Mouse (Mus musculus) myocyte (in vitro differentiated cells): Measurements from ENCODE around the gene Gpcpd1. TPM values are rescaled to one million over a fixed set of nuclear protein-coding genes. Genes with fewer than 3 reads are reported as not detected.

Source experiments
- H3K27me3 ChIP-seq: one replicate; pipeline ENCODE4 v1.6.1; 2011; ENCODE audit not compliant: control insufficient read depth, insufficient read depth, insufficient read length
- H3K36me3 ChIP-seq: one replicate; pipeline ENCODE4 v1.6.1; 2011; ENCODE audit not compliant: control insufficient read depth, insufficient read depth
- H3K4me2 ChIP-seq: one replicate; pipeline ENCODE4 v1.6.1; 2011; ENCODE audit warnings: low read depth, control low read depth
- H3K4me3 ChIP-seq: one replicate; pipeline ENCODE4 v1.5.1; 2011; ENCODE audit warnings: mild to moderate bottlenecking, control low read depth, moderate library complexity
- H3K79me2 ChIP-seq: one replicate; pipeline ENCODE4 v1.6.1; 2011; ENCODE audit not compliant: control insufficient read depth, insufficient read depth
- H3ac ChIP-seq: one replicate; pipeline ENCODE4 v1.6.1; 2011; ENCODE audit not compliant: control insufficient read depth, insufficient read length
- CEBPB ChIP-seq: IDR thresholded peaks from 2 replicates; pipeline ENCODE4 v1.6.1; 2011; ENCODE audit warnings: mild to moderate bottlenecking, moderate library complexity; ENCODE audit not compliant: poor library complexity, insufficient read depth, severe bottlenecking
- E2F4 ChIP-seq: IDR thresholded peaks from one replicate; pipeline ENCODE4 v1.6.1; 2011; ENCODE audit warnings: mild to moderate bottlenecking, control low read depth, moderate library complexity; ENCODE audit not compliant: insufficient read depth
- MAX ChIP-seq: IDR thresholded peaks from one replicate; pipeline ENCODE4 v1.6.1; 2011; ENCODE audit warnings: low read depth, mild to moderate bottlenecking, control low read depth
- MYOD1 ChIP-seq, 3 experiments: IDR thresholded peaks; one replicate each; pipeline ENCODE4 v1.6.1; 2011; ENCODE audit warnings: control low read depth in 2 of 3, low read depth in 2 of 3, mild to moderate bottlenecking in 2 of 3, moderate library complexity in 1 of 3; ENCODE audit not compliant: insufficient read length in 2 of 3, control insufficient read depth in 1 of 3
- MYOG ChIP-seq, 3 experiments: IDR thresholded peaks; one replicate each; pipeline ENCODE4 v1.6.1; 2011; ENCODE audit warnings: control low read depth in 2 of 3, low read depth in 2 of 3, mild to moderate bottlenecking in 2 of 3; ENCODE audit not compliant: insufficient read length in 2 of 3, control insufficient read depth in 1 of 3, insufficient read depth in 1 of 3
- POLR2A ChIP-seq: IDR thresholded peaks from one replicate; pipeline ENCODE4 v1.6.1; 2011; ENCODE audit warnings: low read depth, mild to moderate bottlenecking, control low read depth, moderate library complexity; ENCODE audit not compliant: insufficient read length
- POLR2AphosphoS2 ChIP-seq: IDR thresholded peaks from one replicate; pipeline ENCODE4 v1.6.1; 2011; ENCODE audit warnings: low read depth, control low read depth; ENCODE audit not compliant: insufficient read length
- REST ChIP-seq: IDR thresholded peaks from one replicate; pipeline ENCODE4 v1.6.1; 2011; ENCODE audit warnings: mild to moderate bottlenecking, control low read depth, moderate library complexity; ENCODE audit not compliant: insufficient read depth, insufficient read length
- SRF ChIP-seq: IDR thresholded peaks from one replicate; pipeline ENCODE4 v1.6.1; 2011; ENCODE audit warnings: low read depth; ENCODE audit not compliant: control insufficient read depth, insufficient read length
- TCF12 ChIP-seq: IDR thresholded peaks from one replicate; pipeline ENCODE4 v1.6.1; 2011; ENCODE audit warnings: mild to moderate bottlenecking, control low read depth; ENCODE audit not compliant: poor library complexity, insufficient read depth, severe bottlenecking
- TCF3 ChIP-seq: IDR thresholded peaks from one replicate; pipeline ENCODE4 v1.6.1; 2011; ENCODE audit warnings: low read depth, control low read depth; ENCODE audit not compliant: insufficient read length
- USF1 ChIP-seq: IDR thresholded peaks from one replicate; pipeline ENCODE4 v1.6.1; 2011; ENCODE audit warnings: low read depth, mild to moderate bottlenecking, control low read depth, moderate library complexity
- polyA plus RNA-seq: library from polyadenylated mRNA; unstranded; fragments of >200 nt; fragmentation: generic; extraction: Trizol; gene quantifications from one replicate; pipeline ENCODE4 v1.2.1, GENCODE M21; 2012; ENCODE audit warnings: missing spikeins

The Gpcpd1 gene
- polyA plus RNA-seq, 1 experiment = 6.1 TPM

DNA sequence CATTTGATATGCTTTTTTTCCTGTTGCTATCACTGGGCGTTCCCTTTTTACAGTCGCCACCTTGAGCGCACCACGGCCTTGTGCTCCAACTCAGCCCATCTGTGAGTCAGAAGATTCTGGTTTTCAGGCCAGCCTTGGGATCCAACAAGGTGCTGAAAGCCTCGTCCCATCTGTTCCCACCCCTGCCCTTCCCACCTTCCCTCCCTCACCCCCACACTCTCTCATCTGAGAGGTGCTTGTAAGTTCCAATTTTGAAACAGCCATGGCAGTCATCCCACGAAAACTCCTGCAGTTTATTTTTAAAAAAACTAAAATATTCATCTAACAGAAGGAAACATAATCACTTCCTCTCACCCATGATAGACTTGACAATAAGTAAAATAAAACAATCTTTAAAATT, 80.0 kb downstream of the Gpcpd1 start:
- Histone ChIP-seq H3K79me2 (no peaks in the 10 kb centered on the region), H3ac (no peak overlapping the region), H3K27me3 (no peaks in the 10 kb centered on the region), H3K4me3 (no peak overlapping the region), H3K36me3 (no peaks in the 10 kb centered on the region), H3K4me2 (no peak overlapping the region)
- no peak for TF ChIP-seq POLR2A

DNA sequence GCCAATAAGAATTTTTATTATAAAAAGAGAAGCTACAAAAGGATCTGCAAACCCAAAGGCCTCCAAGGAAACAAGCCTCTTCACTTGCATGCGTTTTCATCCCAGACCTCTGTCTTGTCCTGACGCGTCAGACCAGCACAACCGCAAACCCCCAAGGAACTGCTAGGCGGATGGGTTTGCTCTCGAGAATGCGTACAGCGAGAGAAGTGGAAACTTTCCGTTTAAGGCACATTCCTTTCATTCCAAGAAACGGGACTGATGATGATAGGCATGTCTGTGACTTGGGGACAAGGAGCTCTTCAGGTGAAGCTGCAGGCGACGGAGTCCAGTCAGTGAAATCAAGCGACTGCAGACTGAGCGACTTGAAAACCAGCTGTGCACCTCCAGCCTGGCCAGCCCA, 80.4 kb downstream of the Gpcpd1 start:
- Histone ChIP-seq H3K27me3 (no peaks in the 10 kb centered on the region), H3K36me3 (no peaks in the 10 kb centered on the region), H3K4me3 (no peak overlapping the region), H3K4me2 (no peak overlapping the region), H3ac (no peak overlapping the region), H3K79me2 (no peaks in the 10 kb centered on the region)
- TF ChIP-seq MAX (no peak), MYOD1 (IDR thresholded peaks at IDR 0.05; ENCODE audit: control insufficient read depth in 1 of 3, insufficient read length in 2 of 3, low read depth in 2 of 3) (no peak), CEBPB (no peak), USF1 (no peak), POLR2A (no peak), POLR2AphosphoS2 (no peak), SRF (no peak), E2F4 (no peak), MYOG (IDR thresholded peaks at IDR 0.05; ENCODE audit: control insufficient read depth in 1 of 3, insufficient read depth in 1 of 3, insufficient read length in 2 of 3, low read depth in 2 of 3) (no peak), REST (no peak), TCF3 (no peak), TCF12 (no peak)

DNA sequence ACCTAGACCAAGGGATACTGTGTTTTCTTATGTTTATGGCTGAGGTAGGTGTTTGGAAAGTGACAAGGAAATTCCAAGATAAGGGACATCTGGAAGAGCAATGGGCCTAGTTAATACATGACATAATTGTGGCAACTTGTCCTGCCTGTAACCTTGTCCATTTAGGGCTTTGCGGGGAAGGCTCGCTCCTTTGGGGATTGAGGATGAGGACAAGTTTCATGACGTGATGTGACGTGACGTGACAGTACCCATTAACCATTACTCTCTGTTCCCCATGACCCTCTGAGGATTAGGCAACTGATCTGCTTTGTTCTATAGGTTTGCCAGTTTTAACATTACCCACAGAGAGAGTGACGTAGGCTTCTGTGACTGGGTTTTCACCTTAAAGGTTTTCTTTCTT, 81.7 kb downstream of the Gpcpd1 start:
- H3K36me3 ChIP-seq = no peaks in the 10 kb centered on the region

DNA sequence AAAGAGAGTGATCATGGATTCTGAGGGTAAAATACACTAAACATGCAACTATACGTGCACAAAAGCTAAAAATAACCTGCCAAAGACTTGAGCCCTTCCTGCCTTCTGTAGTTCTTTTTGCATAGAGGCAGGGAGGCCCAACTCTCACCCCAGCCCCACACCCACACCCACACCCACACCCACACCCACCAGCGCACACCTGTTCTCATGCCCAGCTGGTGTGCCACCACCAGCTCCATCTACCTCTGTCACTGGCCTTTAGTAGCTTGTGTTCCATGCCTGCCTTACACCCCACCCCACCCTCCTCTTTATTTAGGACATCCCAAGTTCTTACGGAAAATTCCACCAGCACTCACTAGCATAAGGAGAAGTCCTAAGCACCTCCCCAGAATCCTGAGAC, 89.2 kb downstream of the Gpcpd1 start:
- TF ChIP-seq MYOG (IDR thresholded peaks at IDR 0.05; ENCODE audit: control insufficient read depth in 1 of 3, insufficient read depth in 1 of 3, insufficient read length in 2 of 3, low read depth in 2 of 3) = peak in 2 of 3 experiments; percentile 67 to 69
- TF ChIP-seq POLR2AphosphoS2 = no peak
- peak in 1 of 3 experiments; percentile 75 for TF ChIP-seq MYOD1 (IDR thresholded peaks at IDR 0.05; ENCODE audit: control insufficient read depth in 1 of 3, insufficient read length in 2 of 3, low read depth in 2 of 3)
- no peak overlapping the region for H3K4me2 ChIP-seq
- H3K79me2 ChIP-seq = no peaks in the 10 kb centered on the region
- no peak overlapping the region for H3ac ChIP-seq
- no peaks in the 10 kb centered on the region for H3K36me3 ChIP-seq
- H3K27me3 ChIP-seq = peaks cover 9% of the 10 kb centered on the region
- no peak overlapping the region for H3K4me3 ChIP-seq

More for the DNA sequence above, 81.7 kb downstream of the Gpcpd1 start:
- H3ac ChIP-seq = no peak overlapping the region
- H3K4me3 ChIP-seq = no peak overlapping the region
- H3K27me3 ChIP-seq = no peaks in the 10 kb centered on the region
- TF ChIP-seq USF1 = no peak
- TF ChIP-seq SRF = no peak
- no peak for TF ChIP-seq E2F4
- TF ChIP-seq MYOG (IDR thresholded peaks at IDR 0.05; ENCODE audit: control insufficient read depth in 1 of 3, insufficient read depth in 1 of 3, insufficient read length in 2 of 3, low read depth in 2 of 3) = no peak
- TF ChIP-seq MYOD1 (IDR thresholded peaks at IDR 0.05; ENCODE audit: control insufficient read depth in 1 of 3, insufficient read length in 2 of 3, low read depth in 2 of 3) = no peak
- no peak for TF ChIP-seq CEBPB
- TF ChIP-seq TCF12 = no peak
- no peak for TF ChIP-seq REST
- TF ChIP-seq POLR2A = no peak
- no peak for TF ChIP-seq MAX
- no peak for TF ChIP-seq TCF3
- TF ChIP-seq POLR2AphosphoS2 = no peak
- H3K4me2 ChIP-seq = no peak overlapping the region
- H3K79me2 ChIP-seq = no peaks in the 10 kb centered on the region

DNA sequence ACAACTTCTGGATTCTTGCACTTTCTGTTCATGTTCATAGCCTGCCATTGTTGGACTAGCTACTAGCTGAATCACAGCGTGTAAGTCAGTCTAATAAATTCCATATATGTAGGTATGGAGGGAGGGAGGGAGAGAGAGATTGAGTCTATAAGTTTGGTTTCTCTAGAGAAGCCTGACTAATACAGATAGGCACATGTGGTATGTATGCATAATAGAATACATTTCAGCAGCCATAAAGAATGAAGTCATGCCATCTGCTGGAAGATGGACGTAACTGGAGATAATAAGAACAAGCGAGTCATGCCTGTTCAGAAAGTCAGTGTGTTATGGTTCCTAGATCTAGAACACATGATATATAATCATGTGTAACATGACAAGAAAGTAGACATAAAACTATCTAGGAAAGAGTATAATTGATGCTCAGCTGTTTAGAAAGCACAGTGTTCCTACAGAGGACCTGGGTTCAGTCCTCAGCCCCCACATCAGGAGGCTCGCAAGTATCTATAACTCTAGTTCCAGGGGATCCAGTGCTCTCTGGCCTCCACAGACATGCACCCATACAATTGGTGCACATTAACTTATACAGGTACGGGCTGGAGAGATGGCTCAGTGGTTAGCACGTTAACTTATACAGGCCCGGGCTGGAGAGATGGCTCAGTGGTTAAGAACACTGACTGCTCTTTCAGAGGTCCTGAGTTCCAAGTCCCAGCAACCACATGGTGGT, 90.0 kb downstream of the Gpcpd1 start:
- Histone ChIP-seq H3K4me3 (no peak overlapping the region), H3K79me2 (no peaks in the 10 kb centered on the region), H3K36me3 (no peaks in the 10 kb centered on the region), H3K4me2 (no peak overlapping the region), H3K27me3 (peaks cover 11% of the 10 kb centered on the region), H3ac (no peak overlapping the region)
- TF ChIP-seq USF1 (no peak), MYOG (IDR thresholded peaks at IDR 0.05; ENCODE audit: control insufficient read depth in 1 of 3, insufficient read depth in 1 of 3, insufficient read length in 2 of 3, low read depth in 2 of 3) (no peak), REST (no peak), POLR2A (no peak), TCF12 (no peak), POLR2AphosphoS2 (no peak), SRF (no peak), MAX (no peak), TCF3 (no peak), E2F4 (no peak), MYOD1 (IDR thresholded peaks at IDR 0.05; ENCODE audit: control insufficient read depth in 1 of 3, insufficient read length in 2 of 3, low read depth in 2 of 3) (no peak), CEBPB (no peak)
